Mouse (Mus musculus) bone marrow, adult 2 months (tissue): ENCODE results near the gene Six2. TPM values are rescaled to one million over a fixed set of nuclear protein-coding genes. Genes with fewer than 3 reads are reported as not detected.

ENCODE experiments used
- H3K27ac ChIP-seq: fragments of 200-500 bp; 2 replicates; pipeline ENCODE4 v1.5.1; 2012; ENCODE audit warnings: low read depth, mild to moderate bottlenecking, control low read depth, inconsistent platforms, low read length; ENCODE audit not compliant: control insufficient read depth, poor library complexity, insufficient read depth
- H3K4me1 ChIP-seq: fragments of 200-500 bp; 2 replicates; pipeline ENCODE4 v1.6.1; 2011; ENCODE audit warnings: low read length; ENCODE audit not compliant: control insufficient read depth, insufficient read depth
- H3K4me3 ChIP-seq: fragments of 200-500 bp; replicated peaks from 2 replicates; pipeline ENCODE3; 2011; ENCODE audit warnings: mild to moderate bottlenecking, low read depth, low read length, control low read depth; ENCODE audit not compliant: control insufficient read depth
- CTCF ChIP-seq: fragments of 200-500 bp; IDR thresholded peaks from 2 replicates; pipeline ENCODE4 v1.5.1; 2011; ENCODE audit warnings: low read length, control low read depth; ENCODE audit not compliant: control insufficient read depth, insufficient read depth
- POLR2A ChIP-seq: fragments of 200-500 bp; IDR thresholded peaks from 2 replicates; pipeline ENCODE4 v1.6.1; 2011; ENCODE audit warnings: low read depth, mild to moderate bottlenecking, control low read depth, low read length, borderline replicate concordance; ENCODE audit not compliant: control insufficient read depth
- WGBS: fragments of 180-500 bp; shearing (Covaris S2); methylation state at CpG from one replicate; pipeline ENCODE4 v1.1.7; 2018; 5-methylcytosine and 5-hydroxymethylcytosine counted together
- polyA plus RNA-seq: library from polyadenylated mRNA; stranded (reverse); fragments of >200 nt; gene quantifications from 2 replicates; pipeline ENCODE4 v1.2.4, GENCODE M21; 2011; ENCODE audit warnings: low replicate concordance; ENCODE audit not compliant: missing spikeins, insufficient read depth, insufficient read length

Gene Six2
- polyA plus RNA-seq, result not detected in 2 replicates

DNA sequence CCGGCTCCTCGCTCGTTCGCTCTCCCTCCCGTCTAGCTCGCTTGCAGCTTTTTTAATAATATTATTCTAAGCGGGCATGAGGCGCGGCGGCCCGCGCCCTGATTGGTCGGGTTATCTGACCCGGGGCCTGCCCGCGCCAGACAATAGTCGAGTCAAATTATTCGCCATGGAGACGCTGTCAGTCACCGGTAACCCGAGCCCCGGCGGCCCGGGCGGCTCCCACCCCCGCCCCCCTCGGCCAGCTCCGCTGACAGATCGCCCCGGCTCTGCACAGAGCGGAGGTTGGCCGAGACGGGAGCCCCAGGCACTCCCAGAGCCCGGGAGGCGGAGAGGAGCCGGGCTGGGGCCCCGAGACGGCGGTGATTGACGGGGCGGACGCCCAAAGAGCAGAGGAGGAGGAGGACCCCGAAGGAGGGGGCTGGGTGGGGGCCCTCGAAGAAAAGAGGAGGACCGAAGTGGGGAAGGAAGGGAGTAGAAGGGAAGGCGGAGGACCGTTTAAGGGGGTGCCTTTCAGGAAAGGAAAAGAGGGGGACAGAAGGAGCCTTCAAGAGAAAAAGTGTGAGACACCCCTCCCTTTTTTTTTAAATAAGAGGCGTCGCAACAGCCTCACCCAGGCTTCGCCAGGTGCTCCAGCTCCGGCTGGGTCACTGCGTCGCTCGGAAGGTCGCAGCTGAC is at the start of gene Six2:
Gene Six2 (minus strand): TSS at position 39 of the 675 bp plus-strand sequence.
- Histone ChIP-seq H3K4me1 (no peaks in the 10 kb centered on the region), H3K4me3 (no peak within 1 kb of the TSS), H3K27ac (peak within 1 kb of the TSS; percentile 14; the same call in 1 of the 2 replicates)
- 3% methylated on average over 55 of the region's 55 CpGs for WGBS
- no peak for TF ChIP-seq CTCF
- no peak for TF ChIP-seq POLR2A

- H3K27ac ChIP-seq, result no peak overlapping the region
- no peak overlapping the region for H3K4me3 ChIP-seq
- H3K4me1 ChIP-seq, result no peaks in the 10 kb centered on the region
- no peak for TF ChIP-seq POLR2A
- no peak for TF ChIP-seq CTCF
- WGBS, result 81% methylated on average over 18 of the region's 19 CpGs
Measured at GRCm38 (mm10) chr17:85737090-85737780, 49.2 kb upstream of the Six2 start.

DNA sequence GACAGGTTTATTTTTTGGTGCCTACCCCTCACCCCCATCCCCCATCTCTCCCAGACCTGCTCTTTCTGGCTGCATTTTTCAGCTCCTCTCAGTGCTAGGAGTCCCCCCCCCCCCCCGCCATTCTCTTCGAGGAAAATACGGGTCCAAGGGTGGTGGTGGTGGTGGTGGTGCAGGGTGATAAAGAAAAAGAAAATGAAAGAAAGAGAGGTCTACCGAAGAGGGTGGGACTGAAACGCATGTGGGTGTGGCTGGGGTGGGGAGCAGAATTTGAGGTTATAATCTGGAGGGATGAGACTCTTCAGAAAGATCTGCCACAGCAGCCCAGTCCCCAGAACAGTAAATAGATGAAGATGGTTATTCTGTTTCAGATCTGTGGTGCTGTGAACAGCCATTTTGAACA is 43.3 kb upstream of the Six2 start:
- Histone ChIP-seq H3K4me3 (no peak overlapping the region), H3K27ac (no peak overlapping the region), H3K4me1 (no peaks in the 10 kb centered on the region)
- 47% methylated on average over 5 of the region's 5 CpGs for WGBS
- TF ChIP-seq CTCF (no peak), POLR2A (no peak)

DNA sequence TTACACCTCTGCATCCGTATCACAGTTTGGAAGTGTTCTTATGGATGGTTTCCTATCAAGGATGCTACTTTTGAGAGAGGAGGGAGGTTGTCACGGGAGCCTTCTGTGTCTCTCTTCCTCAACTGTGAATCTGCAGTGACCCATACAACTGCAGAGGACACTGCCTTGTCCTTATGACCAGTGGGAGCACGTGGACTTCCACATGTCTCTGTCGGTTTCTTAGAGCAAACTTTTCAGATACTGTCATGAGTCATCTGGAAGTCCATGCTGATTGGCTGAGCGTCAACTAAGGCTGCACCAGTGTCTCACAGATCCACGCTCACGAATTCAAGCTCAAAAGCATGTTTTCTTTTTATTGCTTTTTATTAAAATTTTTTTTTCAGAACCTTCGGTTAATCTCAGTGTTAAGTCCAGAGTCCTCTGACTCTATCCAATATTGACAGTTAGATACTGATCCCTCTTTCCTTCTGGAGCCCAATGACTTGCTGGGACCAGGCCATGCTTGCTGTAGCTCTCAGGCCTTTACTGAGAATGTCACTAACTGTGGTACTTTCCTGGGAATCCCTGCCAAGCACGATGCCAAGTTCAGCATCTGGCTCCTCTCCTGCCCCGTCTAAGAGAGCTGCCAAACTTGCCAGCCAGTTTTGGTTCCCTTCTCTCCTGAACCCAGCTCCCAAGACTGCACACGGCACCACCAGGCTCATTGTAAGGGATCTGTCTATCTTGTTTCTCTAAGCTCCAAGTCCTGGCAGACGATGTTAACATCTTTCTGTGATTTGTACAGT is 42.3 kb upstream of the Six2 start:
- TF ChIP-seq POLR2A, result no peak
- no peak for TF ChIP-seq CTCF
- Histone ChIP-seq H3K27ac (no peak overlapping the region), H3K4me3 (no peak overlapping the region), H3K4me1 (no peaks in the 10 kb centered on the region; the same call in 1 of the 2 replicates)
- WGBS, result 81% methylated on average over 12 of the region's 12 CpGs

DNA sequence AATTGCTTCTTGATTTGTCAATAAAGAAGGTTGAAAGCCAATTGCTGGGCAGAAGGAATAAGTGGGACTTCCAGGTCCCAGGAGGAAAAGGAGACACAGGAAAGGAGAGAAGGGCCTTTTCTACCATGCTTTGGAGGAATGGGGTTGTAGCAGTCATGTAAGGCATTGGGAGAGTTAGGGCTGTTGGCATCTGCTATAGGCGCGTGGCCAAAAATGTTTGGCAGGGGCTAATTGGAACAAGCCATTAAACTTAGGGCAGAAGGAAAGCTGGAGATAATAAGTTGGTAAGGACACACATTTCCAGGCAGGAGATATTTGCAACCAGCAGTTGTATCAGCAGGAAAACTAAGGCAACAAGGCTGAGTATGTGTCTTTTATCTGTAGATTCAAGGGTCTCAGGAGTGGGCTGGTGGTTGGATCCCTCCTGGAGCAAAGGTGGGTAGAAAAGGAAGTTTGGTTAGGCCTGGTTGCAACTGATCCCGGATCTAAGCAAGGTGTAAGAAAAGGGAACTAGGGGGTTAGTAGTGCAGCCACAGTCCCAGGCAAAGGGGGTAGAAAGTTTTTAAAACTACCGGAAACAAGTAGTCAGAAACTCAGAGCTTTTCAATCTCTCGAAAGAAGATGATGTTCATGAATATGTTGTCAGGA is 40.1 kb upstream of the Six2 start:
- H3K4me3 ChIP-seq, result no peak overlapping the region
- 20% methylated on average over 5 of the region's 5 CpGs for WGBS
- H3K4me1 ChIP-seq, result no peaks in the 10 kb centered on the region; the same call in 1 of the 2 replicates
- TF ChIP-seq POLR2A, result no peak
- no peak for TF ChIP-seq CTCF
- H3K27ac ChIP-seq, result no peak overlapping the region

DNA sequence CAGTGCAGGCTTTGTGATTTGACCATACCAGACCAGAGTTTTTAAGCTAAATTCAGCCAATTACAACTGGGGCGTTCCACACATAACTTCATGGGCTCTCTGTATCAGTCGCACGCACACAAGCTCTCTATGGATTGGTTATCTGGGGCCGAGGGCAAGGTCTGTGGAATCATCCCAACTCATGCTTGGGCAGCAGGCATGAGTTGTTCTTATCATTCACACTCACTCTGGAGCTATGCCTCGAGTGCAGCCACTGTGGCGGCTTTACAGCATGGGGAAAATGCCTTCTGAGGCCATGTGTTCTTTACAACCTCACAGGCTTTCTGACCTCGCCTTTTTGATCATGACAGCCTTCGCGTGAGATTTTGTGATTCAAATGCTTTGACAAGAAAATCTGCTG is 37.9 kb upstream of the Six2 start:
- TF ChIP-seq CTCF (no peak), POLR2A (no peak)
- Histone ChIP-seq H3K27ac (peak overlapping the region; percentile 64; the same call in 1 of the 2 replicates), H3K4me3 (peak overlapping the region; percentile 70), H3K4me1 (no peaks in the 10 kb centered on the region; the same call in 1 of the 2 replicates)
- 75% methylated on average over 9 of the region's 9 CpGs for WGBS

DNA sequence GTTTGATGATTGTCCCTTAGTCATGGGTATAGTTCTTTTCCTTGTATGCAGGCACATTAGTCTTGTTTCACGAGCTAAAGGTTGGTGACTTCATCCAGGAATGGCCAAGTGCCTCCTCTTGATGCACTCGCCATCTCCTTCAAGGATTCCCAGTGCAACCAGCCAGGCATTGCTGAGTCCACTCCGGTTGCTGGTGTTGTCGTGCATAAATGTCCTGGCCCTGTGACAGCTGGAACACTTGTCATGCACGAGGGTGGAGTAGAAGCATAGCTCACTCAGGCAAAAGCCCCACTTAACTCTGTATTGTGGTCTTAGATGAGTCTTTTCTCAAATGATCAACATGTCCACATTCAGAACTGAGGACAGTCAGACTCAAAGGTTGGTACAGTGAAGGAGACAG is 35.1 kb upstream of the Six2 start:
- Histone ChIP-seq H3K4me3 (no peak overlapping the region), H3K27ac (no peak overlapping the region), H3K4me1 (no peaks in the 10 kb centered on the region; the same call in 1 of the 2 replicates)
- no peak for TF ChIP-seq CTCF
- no peak for TF ChIP-seq POLR2A
- 74% methylated on average over 5 of the region's 5 CpGs for WGBS
